Mouse (Mus musculus) c-Kit-positive CD71-positive TER-119-negative erythroid progenitor cells, embryonic 14.5 days (primary cell): Measurements from ENCODE around the gene Snn.

Source experiments
- DNase-seq: peaks from one replicate; pipeline ENCODE4 v3.0.0-alpha.2; 2013; ENCODE audit warnings: low read depth

Snn gene

GRCm38 (mm10) chr16:11086299-11086698, 25.6 kb downstream of the Snn start:
- DNase-seq, result no peak

DNA sequence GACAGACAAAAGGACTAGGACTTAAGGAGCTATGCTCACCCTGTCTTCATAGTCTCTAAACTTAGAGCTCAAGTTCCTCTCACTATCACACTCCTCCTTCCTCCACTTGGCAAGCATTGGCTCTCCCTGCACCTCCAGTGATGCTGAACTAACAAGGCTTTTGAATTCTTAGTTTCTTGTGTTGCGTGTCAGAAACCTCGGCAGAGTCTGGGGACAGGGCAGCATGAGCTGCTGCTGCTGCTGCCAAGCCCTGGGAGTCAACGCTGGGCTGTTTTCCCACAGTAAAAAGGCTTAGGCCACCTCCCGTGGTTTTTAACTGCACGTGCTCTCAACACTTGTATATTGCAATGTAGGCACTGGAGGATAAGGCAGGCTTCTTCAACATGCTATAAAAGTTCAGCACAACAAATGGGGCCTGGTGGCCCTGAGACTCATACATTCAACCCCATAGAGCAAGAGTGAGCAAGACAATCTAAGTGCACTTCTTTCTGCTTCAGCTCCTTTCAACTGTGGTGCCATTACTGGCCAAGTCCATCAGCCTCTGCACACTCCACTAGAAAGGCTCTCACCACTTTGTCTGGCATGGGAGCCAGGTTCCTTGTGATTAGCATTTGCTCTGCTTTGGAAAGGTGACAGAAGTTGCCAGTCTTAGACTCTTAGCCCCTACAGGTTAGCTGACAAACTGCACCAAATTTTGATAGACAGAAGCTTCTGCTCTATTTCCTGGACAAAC, 26.3 kb downstream of the Snn start:
- no peak for DNase-seq

GRCm38 (mm10) chr16:11090836-11091570, 30.3 kb downstream of the Snn start:
- no peak for DNase-seq

DNA sequence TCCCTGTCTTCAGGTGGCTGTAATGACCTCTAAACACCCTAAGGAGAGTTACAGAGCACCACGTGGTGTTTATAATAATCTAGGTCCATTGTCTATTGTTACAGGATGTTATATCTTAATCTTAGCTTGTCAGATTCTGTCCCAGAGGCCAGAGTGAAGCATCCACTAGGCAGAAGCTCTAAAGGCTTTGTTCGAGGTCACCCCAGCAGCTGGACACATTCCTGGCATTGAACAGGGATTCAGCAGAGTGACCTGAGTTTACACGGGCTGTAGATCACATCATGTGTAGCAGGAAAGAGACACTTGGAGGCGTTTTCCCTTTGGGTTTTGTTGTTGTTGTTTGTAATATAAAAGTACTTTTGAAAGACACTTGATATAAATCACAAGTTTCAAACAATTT, 31.3 kb downstream of the Snn start:
- no peak for DNase-seq

DNA sequence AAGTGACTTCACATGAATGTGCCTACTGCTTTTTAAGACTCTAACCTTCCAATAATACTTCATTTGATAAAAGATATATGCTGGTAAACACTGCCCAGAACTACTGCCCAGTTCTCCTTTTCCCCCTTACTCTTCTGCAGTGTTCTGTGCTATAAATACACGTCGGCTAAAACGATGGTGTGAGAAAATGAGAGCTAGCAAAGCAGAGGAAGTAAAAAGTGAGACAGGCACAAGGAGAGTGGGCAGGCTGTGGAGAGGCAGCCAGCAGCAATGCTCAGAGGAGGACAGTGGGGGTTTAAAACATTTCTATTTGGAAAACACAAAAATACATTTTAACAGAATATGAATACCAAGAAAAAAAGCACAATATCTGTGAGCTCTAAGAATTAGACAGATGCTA, 31.8 kb downstream of the Snn start:
- no peak for DNase-seq

GRCm38 (mm10) chr16:11093717-11094386, 33.1 kb downstream of the Snn start:
- peak; percentile 15 for DNase-seq

GRCm38 (mm10) chr16:11097301-11097700, 36.6 kb downstream of the Snn start:
- no peak for DNase-seq

- DNase-seq, result no peak
These were observed 44.2 kb downstream of the Snn start for GRCm38 (mm10) chr16:11104905-11105304.

DNA sequence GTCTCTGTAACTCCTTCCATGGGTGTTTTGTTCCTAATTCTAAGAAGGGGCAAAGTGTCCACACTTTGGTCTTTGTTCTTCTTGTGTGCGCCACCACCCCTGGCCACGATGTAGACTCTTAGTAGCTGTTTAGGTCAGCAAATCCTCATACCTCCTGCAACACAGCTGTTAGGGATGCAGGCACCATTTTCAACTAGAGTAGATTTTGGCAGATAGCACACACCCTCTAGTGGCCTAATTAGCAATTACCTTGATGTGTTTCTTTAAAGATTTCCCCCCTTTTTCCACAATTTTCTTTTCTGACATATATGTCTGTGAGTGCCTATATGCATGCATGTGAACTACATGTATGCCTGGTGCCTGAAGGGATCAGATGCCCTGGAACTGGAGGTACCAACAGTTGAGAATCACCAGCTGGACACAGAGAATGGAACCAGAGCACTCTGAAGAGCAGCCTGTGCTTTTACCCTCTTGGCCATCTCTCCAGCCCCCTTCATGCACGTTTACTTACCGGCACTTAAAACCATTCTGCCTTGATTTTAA, 48.5 kb downstream of the Snn start:
- peak; percentile 11 for DNase-seq

- DNase-seq, result no peak
These were observed 61.9 kb downstream of the Snn start for GRCm38 (mm10) chr16:11122625-11123024.

- DNase-seq, result no peak
These were observed 63.4 kb downstream of the Snn start for GRCm38 (mm10) chr16:11124110-11124509.
